Mouse (Mus musculus) spleen, postnatal 10 days (tissue): ENCODE measurements around the gene Arhgap24.
"Not testable (repeated sequence)": the region's sequence is repeated elsewhere in the genome, so short reads cannot be mapped to it uniquely, and the experiment has no call there.

Source experiments
- DNase-seq, 2 experiments: peaks; one replicate each; pipeline ENCODE4 v3.0.0; 2021 to 2022; ENCODE audit warnings: low spot score in 2 of 2

Arhgap24 gene

GRCm38 (mm10) chr5:102875628-102876027 is 394.4 kb downstream of the Arhgap24 start:
- peak in 1 of 2 experiments; percentile 26 for DNase-seq

- no peak for DNase-seq
These were observed 407.4 kb downstream of the Arhgap24 start for GRCm38 (mm10) chr5:102888482-102889162.

- no peak for DNase-seq
These were observed 407.9 kb downstream of the Arhgap24 start for GRCm38 (mm10) chr5:102889163-102889488.

GRCm38 (mm10) chr5:102892226-102892625 is 411.0 kb downstream of the Arhgap24 start:
- no peak for DNase-seq

- no peak for DNase-seq
These were observed 417.1 kb downstream of the Arhgap24 start for GRCm38 (mm10) chr5:102898301-102898700.

GRCm38 (mm10) chr5:102899680-102900215 is 418.6 kb downstream of the Arhgap24 start:
- DNase-seq = no peak

GRCm38 (mm10) chr5:102901176-102901575 is 420.0 kb downstream of the Arhgap24 start:
- no peak for DNase-seq

- no peak for DNase-seq
These were observed 422.3 kb downstream of the Arhgap24 start for GRCm38 (mm10) chr5:102903487-102903886.

- DNase-seq = no peak
These were observed 422.9 kb downstream of the Arhgap24 start for GRCm38 (mm10) chr5:102904066-102904465.

GRCm38 (mm10) chr5:102905441-102906211 is 424.4 kb downstream of the Arhgap24 start:
- DNase-seq = no peak

- no peak for DNase-seq
These were observed 439.0 kb downstream of the Arhgap24 start for GRCm38 (mm10) chr5:102920199-102920598.

GRCm38 (mm10) chr5:102926786-102927185 is 445.6 kb downstream of the Arhgap24 start:
- DNase-seq = no peak

GRCm38 (mm10) chr5:102930161-102930560 is 449.0 kb downstream of the Arhgap24 start:
- DNase-seq = no peak

GRCm38 (mm10) chr5:102943864-102944630 is 462.9 kb downstream of the Arhgap24 start:
- DNase-seq = not testable (repeated sequence)

GRCm38 (mm10) chr5:102946625-102947024 is 465.4 kb downstream of the Arhgap24 start:
- no peak for DNase-seq

GRCm38 (mm10) chr5:102947061-102947711 is 466.0 kb downstream of the Arhgap24 start:
- DNase-seq = no peak
